Mouse (Mus musculus) natural killer cell, adult 2 months (primary cell): ENCODE results near the gene Bcl2l10.

ENCODE experiments used
- DNase-seq, 2 experiments: peaks; one replicate each; pipeline ENCODE4 v3.0.0; 2022; ENCODE audit warnings: low spot score in 2 of 2

The Bcl2l10 gene

DNA sequence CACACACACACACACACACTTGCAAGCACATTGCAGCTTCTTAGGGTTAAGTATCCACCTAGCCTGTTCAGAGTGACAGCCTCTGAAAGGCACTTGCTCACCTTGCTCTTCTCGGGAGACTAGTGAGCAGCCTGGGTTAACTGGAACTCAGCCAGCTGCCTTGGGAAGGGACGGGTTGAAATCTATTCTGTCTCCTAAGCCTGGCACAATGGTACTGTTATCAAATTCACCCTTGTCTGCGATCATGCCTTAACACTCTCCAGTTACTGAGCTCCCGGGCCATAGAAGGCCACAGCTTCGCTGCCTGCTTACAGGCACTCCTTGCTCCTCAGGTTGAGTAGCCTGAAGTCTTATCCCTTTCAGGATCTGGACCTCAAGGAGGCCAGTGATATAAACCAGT, 53.1 kb downstream of the Bcl2l10 start:
- DNase-seq: no peak
